Mouse (Mus musculus): ENCODE data around the gene Igsf21. TPM values are rescaled to one million over a fixed set of nuclear protein-coding genes. Genes with fewer than 3 reads are reported as not detected.

Igsf21 gene
- polyA plus RNA-seq, 1 experiment from 2014 or later: 0.68 TPM

DNA sequence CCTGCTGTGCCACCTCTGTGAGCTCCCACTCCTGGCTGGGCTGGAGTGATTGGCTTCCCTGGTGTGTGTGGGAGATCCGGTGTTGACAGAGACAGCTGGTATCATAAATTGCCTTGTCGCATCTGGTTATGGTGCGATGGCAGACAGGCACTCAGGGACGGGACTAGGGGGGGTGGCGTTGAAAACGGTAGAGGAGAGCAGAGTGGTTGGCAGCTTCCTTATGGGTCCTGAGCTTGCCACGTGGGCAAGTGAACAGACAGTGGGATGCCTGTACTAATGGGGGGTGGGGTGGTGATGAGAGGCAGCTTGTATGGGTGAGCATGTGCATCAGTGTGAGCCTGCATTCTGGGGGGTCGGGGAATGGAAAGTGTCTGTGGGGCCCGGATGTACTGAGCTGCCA, 130.8 kb downstream of the Igsf21 start:
- peaks cover 29% of the 10 kb centered on the region; the same call in 1 of the 2 replicates for H3K27me3 ChIP-seq (ENCODE audit: insufficient read depth, poor library complexity, severe bottlenecking)
- no peaks in the 10 kb centered on the region for H3K36me3 ChIP-seq
- WGBS: 82% methylated on average over 9 of the region's 9 CpGs
- DNase-seq (ENCODE audit: low spot score): no peak
- no peak overlapping the region for H3K4me3 ChIP-seq
- H3K4me1 ChIP-seq: no peaks in the 10 kb centered on the region
- no peak overlapping the region for H3K27ac ChIP-seq
- 0 out of 2 replicates have a peak, but pooled peaks cover 5% of the 10 kb centered on the region for H3K9me3 ChIP-seq

DNA sequence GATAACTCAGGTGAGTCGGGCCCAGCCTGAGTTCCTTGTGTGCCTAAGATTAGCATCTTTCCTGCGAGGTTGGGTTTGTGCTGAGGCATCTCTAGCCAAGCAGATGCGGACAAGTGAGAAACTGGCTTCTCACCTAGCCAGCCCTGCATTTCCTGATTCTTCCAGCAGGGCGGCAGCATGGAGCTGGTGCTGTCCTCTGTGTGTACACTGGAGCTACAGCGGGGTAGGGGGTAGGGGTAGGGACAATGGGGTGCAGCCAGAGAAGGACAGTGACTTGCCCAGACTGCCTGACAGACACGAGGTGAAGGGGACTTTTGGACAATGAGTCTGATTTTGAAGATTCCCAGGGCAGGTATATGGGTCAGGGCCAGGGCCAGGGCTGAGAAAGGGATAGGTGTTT, 131.5 kb downstream of the Igsf21 start:
- DNase-seq (ENCODE audit: low spot score): no peak
- H3K4me1 ChIP-seq: no peaks in the 10 kb centered on the region
- H3K36me3 ChIP-seq: no peaks in the 10 kb centered on the region
- 82% methylated on average over 6 of the region's 6 CpGs for WGBS
- no peak overlapping the region for H3K27ac ChIP-seq
- 0 out of 2 replicates have a peak, but pooled peaks cover 5% of the 10 kb centered on the region for H3K9me3 ChIP-seq
- no peak overlapping the region for H3K4me3 ChIP-seq
- H3K27me3 ChIP-seq (ENCODE audit: insufficient read depth, poor library complexity, severe bottlenecking): peaks cover 36% of the 10 kb centered on the region

DNA sequence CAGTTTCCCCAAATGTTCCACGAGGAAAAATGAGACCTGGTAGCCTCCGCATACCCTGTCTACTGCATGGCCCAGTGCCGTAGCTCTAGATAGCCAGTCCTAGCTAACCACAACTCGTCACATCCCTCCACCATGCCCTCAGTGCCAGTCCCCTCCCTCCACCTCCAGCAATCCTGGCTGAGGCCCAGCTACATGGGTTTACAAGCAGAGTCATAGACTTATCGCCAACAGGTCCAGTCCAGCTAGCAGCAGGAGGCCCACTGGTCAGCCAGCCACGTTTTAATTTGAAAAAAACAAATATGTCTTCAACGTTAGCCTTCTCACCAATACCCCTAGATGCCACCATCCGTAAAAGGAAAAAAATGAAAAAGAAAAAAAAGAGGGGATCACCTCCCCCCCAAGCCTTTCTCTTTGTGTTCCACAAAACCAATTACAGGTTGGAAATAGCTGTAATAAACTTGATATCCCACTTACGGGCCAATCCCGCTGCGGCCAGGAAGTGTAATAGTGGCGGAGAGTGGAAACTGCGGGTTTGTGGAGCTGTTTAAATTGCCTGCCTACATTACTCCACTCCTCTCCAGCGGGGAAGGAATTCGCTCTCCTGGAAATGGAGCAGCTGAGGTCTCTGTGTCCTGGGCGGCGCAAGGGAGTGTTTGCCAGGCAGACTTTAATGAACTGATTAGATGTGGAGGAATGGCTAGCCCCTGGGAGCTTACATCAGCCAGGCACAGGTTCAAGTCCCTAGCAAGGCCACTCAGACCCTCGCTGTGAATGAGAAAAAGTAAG, 132.7 kb downstream of the Igsf21 start:
- peaks cover 6% of the 10 kb centered on the region for H3K4me1 ChIP-seq
- H3K27me3 ChIP-seq (ENCODE audit: insufficient read depth, poor library complexity, severe bottlenecking): peaks cover 48% of the 10 kb centered on the region
- H3K4me3 ChIP-seq: no peak overlapping the region
- no peak for DNase-seq (ENCODE audit: low spot score)
- 0 out of 2 replicates have a peak, but pooled peaks cover 5% of the 10 kb centered on the region for H3K9me3 ChIP-seq
- no peaks in the 10 kb centered on the region for H3K36me3 ChIP-seq
- no peak overlapping the region for H3K27ac ChIP-seq
- WGBS: 81% methylated on average over 18 of the region's 18 CpGs

DNA sequence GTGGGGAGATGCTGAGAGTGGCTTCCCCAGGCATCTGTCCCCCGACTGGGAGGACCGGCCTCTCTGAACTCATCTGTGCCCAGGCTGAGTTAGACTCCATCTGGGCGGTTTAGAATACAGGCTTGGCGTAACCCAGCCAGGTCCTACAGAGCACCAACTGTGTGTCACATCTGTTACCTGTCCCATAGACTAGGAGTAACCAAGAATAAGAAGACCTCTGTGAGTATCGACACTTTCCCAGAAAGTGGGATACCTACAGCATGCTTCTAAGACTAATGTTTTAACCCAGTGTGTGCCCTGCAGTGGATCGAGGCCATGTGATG, 137.0 kb downstream of the Igsf21 start:
- H3K4me1 ChIP-seq: peaks cover 13% of the 10 kb centered on the region
- DNase-seq (ENCODE audit: low spot score): no peak
- H3K27me3 ChIP-seq (ENCODE audit: insufficient read depth, poor library complexity, severe bottlenecking): peaks cover 79% of the 10 kb centered on the region
- H3K27ac ChIP-seq: no peak overlapping the region
- peak overlapping the region; percentile 55; the same call in 1 of the 2 replicates for H3K4me3 ChIP-seq
- WGBS: 39% methylated on average over 6 of the region's 6 CpGs
- H3K36me3 ChIP-seq: no peaks in the 10 kb centered on the region
- 0 out of 2 replicates have a peak, but pooled peaks cover 5% of the 10 kb centered on the region for H3K9me3 ChIP-seq

DNA sequence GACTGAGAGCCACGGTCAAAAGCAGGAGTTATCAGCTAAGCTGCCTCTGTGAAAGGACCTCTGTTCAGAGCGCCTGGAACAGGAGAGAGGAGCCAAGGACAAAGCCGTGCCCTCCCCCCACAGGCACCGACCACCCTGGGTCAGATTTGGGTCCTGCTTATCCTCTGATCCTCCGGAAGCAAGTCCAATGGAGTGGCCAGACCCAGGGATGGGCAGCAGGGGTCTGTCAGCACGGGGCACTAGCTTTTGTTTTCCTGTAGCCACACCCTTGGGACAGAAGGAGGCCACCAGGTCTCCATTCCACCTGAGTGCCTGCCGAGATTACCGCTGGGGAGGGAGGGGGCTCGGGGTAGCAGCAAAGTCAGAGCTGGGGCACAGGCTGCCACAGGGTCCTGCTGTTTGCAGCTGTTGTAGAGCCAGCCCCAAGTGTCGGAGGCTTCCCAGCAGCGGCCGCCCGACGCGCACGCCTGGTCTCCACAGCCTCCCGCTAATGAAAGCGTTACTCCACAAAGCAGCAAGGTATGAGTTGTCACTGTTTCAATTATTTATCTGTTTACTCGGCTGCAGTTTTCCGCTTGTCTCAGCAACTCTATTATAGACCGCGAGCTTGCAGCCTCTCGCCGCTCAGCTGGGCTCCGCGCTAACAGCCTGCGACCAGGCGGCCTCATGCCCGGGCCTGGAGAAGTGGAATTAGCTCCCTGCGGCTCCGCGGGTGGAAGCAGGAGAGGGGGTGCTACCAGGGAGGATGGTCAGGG, 137.5 kb downstream of the Igsf21 start:
- no peak for DNase-seq (ENCODE audit: low spot score)
- H3K27me3 ChIP-seq (ENCODE audit: insufficient read depth, poor library complexity, severe bottlenecking): peaks cover 85% of the 10 kb centered on the region
- 2% methylated on average over 32 of the region's 32 CpGs for WGBS
- H3K27ac ChIP-seq: 0 out of 2 replicates have a peak overlapping the region, but pooled peaks have one; percentile 44
- H3K4me3 ChIP-seq: peak overlapping the region; percentile 55
- peaks cover 14% of the 10 kb centered on the region for H3K4me1 ChIP-seq
- H3K36me3 ChIP-seq: no peaks in the 10 kb centered on the region
- H3K9me3 ChIP-seq: 0 out of 2 replicates have a peak, but pooled peaks cover 5% of the 10 kb centered on the region

DNA sequence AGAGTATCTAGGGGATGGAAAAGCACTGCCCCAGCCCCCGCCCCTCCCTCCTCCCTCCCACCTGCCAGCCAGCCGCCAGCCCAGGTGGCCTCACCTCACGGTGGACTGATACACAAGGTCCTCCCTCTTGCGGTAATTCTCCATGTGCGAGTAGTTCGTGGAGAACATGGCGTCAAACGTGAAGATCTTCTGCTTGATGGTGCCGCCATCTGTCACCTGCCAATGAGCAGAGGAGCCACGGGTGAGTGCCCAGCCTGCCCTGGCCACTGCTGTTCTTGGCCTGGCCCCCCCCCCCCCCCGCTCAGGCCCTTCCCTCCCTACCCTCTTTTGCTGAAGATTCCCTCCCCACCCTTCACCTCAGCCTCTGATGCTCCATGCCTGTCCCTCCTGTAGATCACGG, 139.4 kb downstream of the Igsf21 start:
- WGBS: 67% methylated on average over 11 of the region's 12 CpGs

DNA sequence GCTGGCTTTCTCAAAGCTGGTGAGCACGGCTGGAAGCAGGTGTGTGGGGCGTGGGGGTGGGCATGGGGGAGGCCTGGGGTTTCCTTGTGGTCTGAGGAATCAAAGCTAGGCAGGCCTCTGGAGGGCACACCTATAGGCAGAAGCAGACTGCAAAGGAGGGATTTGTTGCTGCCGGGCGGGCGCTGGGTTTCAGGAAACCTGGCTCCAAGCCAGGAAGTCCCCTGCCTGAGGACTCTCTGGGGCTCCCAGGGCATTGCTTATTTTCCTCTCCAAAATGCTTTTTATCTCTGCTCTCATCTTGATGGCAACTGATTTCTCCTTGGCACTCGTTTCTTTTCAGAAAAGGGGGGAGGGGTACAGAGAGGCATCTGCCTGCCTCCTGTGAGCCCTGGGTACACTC, 141.8 kb downstream of the Igsf21 start:
- peaks cover 23% of the 10 kb centered on the region for H3K4me1 ChIP-seq
- H3K27ac ChIP-seq: no peak overlapping the region
- peaks cover 85% of the 10 kb centered on the region for H3K27me3 ChIP-seq (ENCODE audit: insufficient read depth, poor library complexity, severe bottlenecking)
- 17% methylated on average over 6 of the region's 6 CpGs for WGBS
- H3K9me3 ChIP-seq: no peaks in the 10 kb centered on the region
- H3K4me3 ChIP-seq: no peak overlapping the region
- DNase-seq (ENCODE audit: low spot score): no peak
- no peaks in the 10 kb centered on the region for H3K36me3 ChIP-seq

More for the DNA sequence above, 139.4 kb downstream of the Igsf21 start:
- no peaks in the 10 kb centered on the region for H3K36me3 ChIP-seq
- no peak overlapping the region for H3K4me3 ChIP-seq
- 0 out of 2 replicates have a peak, but pooled peaks cover 5% of the 10 kb centered on the region for H3K9me3 ChIP-seq
- no peak overlapping the region for H3K27ac ChIP-seq
- DNase-seq (ENCODE audit: low spot score): no peak
- H3K4me1 ChIP-seq: peaks cover 23% of the 10 kb centered on the region
- peaks cover 93% of the 10 kb centered on the region for H3K27me3 ChIP-seq (ENCODE audit: insufficient read depth, poor library complexity, severe bottlenecking)

DNA sequence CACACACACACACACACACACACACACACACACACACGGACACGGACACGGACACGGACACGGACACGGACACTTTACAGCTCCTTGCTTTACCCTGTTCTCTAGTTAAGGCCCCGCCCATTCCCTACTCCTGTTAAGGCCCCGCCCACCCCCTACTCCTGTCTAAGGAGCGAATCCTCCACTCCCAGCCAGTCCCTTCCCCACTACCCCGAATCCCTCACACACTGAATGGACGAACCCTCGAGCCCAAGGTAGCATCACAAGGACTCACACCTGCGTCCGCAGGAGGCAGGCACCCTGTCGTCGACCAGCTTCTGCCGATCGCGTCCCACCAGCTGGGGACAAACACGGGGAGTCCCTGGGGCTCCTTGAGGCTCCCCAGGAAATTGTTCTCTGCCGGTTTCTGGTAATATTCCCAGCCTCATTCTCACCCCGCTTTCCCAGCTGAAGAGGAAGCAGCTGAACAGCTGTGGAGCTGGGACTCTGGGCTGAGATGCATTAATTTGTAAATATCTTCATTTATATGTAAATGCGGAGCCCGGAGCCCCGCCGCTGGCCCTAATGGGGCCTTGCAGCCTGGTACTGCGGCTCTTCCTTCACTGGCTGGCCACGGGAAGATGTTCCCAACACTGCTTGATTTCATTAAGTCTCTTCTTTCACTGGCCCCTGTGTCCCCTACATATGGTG, 143.1 kb downstream of the Igsf21 start:
- no peaks in the 10 kb centered on the region for H3K36me3 ChIP-seq
- 1% methylated on average over 28 of the region's 28 CpGs for WGBS
- peaks cover 13% of the 10 kb centered on the region; the same call in 1 of the 2 replicates for H3K4me1 ChIP-seq
- no peaks in the 10 kb centered on the region for H3K9me3 ChIP-seq
- peak overlapping the region; percentile 27 for H3K4me3 ChIP-seq
- peaks cover 81% of the 10 kb centered on the region for H3K27me3 ChIP-seq (ENCODE audit: insufficient read depth, poor library complexity, severe bottlenecking)
- H3K27ac ChIP-seq: no peak overlapping the region
- no peak for DNase-seq (ENCODE audit: low spot score)

DNA sequence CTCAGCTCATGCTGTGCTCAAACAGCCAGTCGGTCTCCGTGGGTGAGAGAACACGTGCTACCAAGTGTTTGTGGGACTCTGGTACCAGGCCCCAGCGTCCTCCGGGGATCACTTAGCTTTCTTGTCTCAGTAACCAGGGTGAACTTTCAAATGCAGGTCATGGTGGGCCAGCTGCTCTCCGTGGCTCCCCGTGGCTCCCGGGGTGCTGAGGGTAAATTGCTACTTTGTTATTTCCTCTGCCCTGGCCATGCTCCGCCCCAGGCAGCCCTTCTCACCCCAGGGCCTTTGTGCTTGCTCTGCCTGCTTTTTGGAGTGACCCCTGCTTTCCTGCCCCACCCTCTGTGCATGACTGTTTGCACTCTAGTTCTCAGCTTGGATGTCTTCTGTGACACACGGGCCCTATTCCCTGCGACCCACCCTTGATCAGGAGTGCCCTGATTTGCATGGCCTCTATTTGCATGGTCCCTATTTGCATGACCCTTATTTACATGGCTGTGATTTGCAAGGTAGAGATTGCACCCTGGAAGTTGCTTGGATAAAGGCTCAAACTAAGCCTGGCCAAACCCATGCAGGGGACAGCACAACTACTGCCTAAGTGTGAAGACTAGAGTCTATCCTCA, 143.9 kb downstream of the Igsf21 start:
- Histone ChIP-seq H3K9me3 (no peaks in the 10 kb centered on the region), H3K4me3 (peak overlapping the region; percentile 27; the same call in 1 of the 2 replicates), H3K27ac (no peak overlapping the region), H3K4me1 (0 out of 2 replicates have a peak, but pooled peaks cover 12% of the 10 kb centered on the region), H3K36me3 (no peaks in the 10 kb centered on the region), H3K27me3 (ENCODE audit: insufficient read depth, poor library complexity, severe bottlenecking) (peaks cover 75% of the 10 kb centered on the region)
- WGBS: 17% methylated on average over 11 of the region's 11 CpGs
- DNase-seq (ENCODE audit: low spot score): no peak

DNA sequence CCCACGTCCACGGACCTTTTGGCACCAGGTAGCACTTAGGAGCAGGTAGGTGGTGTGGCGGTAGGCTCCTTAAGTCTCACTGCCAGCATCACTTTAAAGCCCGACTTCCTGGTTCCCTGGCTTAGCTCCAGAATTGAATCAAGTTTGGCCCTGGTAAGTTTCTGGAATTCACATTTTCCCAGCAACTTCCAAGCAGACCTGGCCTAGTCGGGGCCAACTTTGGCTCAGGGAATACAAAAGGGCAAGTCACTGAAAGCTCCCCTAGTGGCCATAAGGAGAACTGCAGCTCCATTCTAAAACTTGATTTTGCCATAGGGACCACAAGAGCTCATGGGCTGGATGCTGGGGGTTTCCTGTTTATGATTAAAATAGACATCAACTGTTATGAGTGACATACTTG, 145.5 kb downstream of the Igsf21 start:
- Histone ChIP-seq H3K4me1 (0 out of 2 replicates have a peak, but pooled peaks cover 12% of the 10 kb centered on the region), H3K27me3 (ENCODE audit: insufficient read depth, poor library complexity, severe bottlenecking) (peaks cover 61% of the 10 kb centered on the region), H3K9me3 (no peaks in the 10 kb centered on the region), H3K27ac (no peak overlapping the region), H3K4me3 (no peak overlapping the region), H3K36me3 (no peaks in the 10 kb centered on the region)
- DNase-seq (ENCODE audit: low spot score): no peak
- WGBS: 67% methylated on average over 5 of the region's 5 CpGs

DNA sequence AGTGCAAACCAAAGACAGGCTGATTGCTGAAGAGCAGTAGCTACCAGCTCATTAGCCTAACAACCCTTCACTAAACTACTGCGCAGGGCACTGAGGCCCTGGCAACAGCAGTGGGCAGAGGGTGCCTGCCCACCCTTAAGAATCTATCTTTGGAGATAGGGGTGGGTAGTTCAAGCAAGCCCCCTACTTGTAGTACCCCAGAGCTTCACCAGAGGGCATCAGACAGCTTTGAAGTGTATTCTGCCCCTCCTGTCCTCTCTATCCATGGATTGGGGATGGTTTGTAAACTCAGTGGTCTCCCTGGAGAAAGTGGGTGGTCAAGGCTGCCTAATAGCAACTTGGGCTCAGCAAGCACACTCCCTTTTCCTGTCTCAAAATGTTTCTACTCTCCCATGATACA, 146.4 kb downstream of the Igsf21 start:
- Histone ChIP-seq H3K36me3 (no peaks in the 10 kb centered on the region), H3K27me3 (ENCODE audit: insufficient read depth, poor library complexity, severe bottlenecking) (peaks cover 61% of the 10 kb centered on the region), H3K4me1 (0 out of 2 replicates have a peak, but pooled peaks cover 12% of the 10 kb centered on the region), H3K4me3 (no peak overlapping the region), H3K9me3 (no peaks in the 10 kb centered on the region), H3K27ac (no peak overlapping the region)
- 58% methylated on average over 1 of the region's 1 CpGs for WGBS
- DNase-seq (ENCODE audit: low spot score): no peak

DNA sequence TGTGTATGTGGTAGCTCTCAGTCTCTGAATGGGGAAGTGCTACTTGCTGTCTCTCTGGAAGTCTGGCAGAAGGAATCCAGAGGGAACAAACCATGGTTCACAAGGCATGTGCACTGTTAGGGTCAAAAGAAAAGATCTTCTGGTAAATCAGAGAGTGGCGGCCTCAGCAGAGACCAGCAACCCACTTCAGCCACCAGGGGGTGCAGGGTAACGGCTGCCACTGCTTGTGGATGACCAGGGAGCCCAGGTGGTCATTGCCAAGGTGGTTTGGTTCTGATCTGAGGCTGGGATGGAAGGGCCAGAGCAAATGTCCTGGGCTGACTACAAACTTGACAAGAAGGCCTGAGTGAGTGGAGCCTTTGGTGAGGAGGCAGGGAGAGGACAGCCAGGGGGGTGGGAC, 150.3 kb downstream of the Igsf21 start:
- DNase-seq (ENCODE audit: low spot score): no peak

More for the DNA sequence above, 150.3 kb downstream of the Igsf21 start:
- Histone ChIP-seq H3K4me1 (no peaks in the 10 kb centered on the region), H3K27me3 (ENCODE audit: insufficient read depth, poor library complexity, severe bottlenecking) (peaks cover 42% of the 10 kb centered on the region; the same call in 1 of the 2 replicates), H3K4me3 (no peak overlapping the region), H3K36me3 (no peaks in the 10 kb centered on the region), H3K27ac (no peak overlapping the region), H3K9me3 (no peaks in the 10 kb centered on the region)
- WGBS: 52% methylated on average over 2 of the region's 2 CpGs

Measured in heart, embryonic 10.5 days (tissue).